Mouse (Mus musculus): ENCODE results near the gene Pard3b.

- TF ChIP-seq CTCF (IDR thresholded peaks at IDR 0.05; ENCODE audit: extremely low read depth, insufficient read depth, insufficient read length, insufficient replicate concordance): no peak
- no peak for TF ChIP-seq POLR2A (IDR thresholded peaks at IDR 0.05; ENCODE audit: low read depth, low read length)
Measured at GRCm38 (mm10) chr1:62551516-62551915, 912.9 kb downstream of the Pard3b start.

All from spleen, adult 2 months (tissue).